Mouse (Mus musculus): ENCODE measurements at regions not wholly inside any gene's neighbourhood (a gene's known extent, or its start where the extent isn't known, plus 50 kb on each side); places are given as distances from the start of the nearest gene placed in this dataset.
A peak's percentile ranks its signal among the peaks of the same experiment; 100 is the strongest.

DNA sequence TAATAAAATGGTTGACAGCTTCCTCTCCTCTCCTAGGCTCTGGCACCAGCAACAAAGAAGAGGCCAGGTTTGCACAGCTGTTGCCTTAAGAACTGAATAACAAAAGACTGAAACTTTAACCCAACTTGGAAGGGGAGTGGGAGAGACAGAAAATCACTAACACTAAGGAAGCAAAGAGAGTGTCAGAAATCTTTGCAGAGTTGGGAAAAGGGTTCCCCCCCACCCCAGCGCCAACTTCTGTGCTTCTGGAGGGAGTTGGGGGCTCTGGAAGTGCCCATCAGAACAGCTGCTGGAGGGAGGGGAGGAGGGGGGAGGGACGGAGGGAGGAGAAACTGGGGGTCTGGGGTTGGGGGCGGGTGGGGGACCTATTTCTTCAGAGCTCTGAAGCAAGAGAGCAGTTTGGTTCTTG lies 86.8 kb upstream of the Plekha5 start:
- Histone ChIP-seq H3K9ac (ENCODE audit: low read length) (no peak overlapping the region), H3K9me3 (ENCODE audit: control insufficient read depth, low read length) (no peaks in the 10 kb centered on the region), H3K4me3 (ENCODE audit: control insufficient read depth in 1 of 2, insufficient read depth in 1 of 2, low read depth in 1 of 2, low read length in 2 of 2) (no peak overlapping the region), H3K27ac (replicated peaks in 1 of 2; ENCODE audit: control insufficient read depth in 1 of 2, insufficient read depth in 1 of 2, low read depth in 2 of 2, low read length in 2 of 2) (no peak overlapping the region), H3K36me3 (ENCODE audit: control insufficient read depth, insufficient read depth, low read length) (no peaks in the 10 kb centered on the region), H3K4me2 (ENCODE audit: low read length) (no peak overlapping the region; the same call in 1 of the 2 replicates), H3K4me1 (ENCODE audit: control insufficient read depth in 2 of 2, insufficient read depth in 2 of 2, low read length in 2 of 2) (0 out of 4 replicates have a peak, but pooled peaks cover 0 to 2% of the 10 kb centered on the region in 2 experiments), H3K27me3 (ENCODE audit: control insufficient read depth, insufficient read depth, low read length) (no peaks in the 10 kb centered on the region)
- WGBS = 37% methylated on average over 3 of the region's 3 CpGs
- ATAC-seq (ENCODE audit: insufficient number of reproducible peaks, insufficient read depth, low FRiP score, low read depth) = no peak

DNA sequence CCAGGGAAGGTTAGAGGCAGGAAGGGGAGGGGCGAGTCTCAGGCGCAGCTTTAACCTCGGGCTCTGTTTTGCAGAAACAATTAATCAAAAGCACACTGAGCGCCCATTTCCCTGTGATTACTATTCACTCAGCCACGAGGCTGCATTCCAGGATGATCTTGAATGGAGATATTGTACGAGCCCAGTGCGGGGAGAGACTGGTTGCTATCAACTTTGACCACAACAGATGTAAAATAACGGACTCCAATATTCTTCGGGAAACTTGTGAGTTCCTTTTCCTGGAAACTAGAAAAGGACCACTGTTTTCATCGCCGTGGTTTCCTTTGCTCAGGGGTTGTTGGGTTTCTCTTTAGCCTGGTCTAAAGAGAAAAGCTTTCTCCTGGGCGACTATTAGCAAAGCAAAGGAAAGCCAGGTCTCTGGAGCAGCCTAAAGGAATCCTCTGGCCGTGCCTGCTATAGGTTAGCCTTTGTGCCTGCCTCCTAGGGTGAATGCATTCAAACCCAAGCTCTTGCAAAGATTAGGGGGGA lies 87.4 kb upstream of the Plekha5 start:
- ATAC-seq (ENCODE audit: insufficient number of reproducible peaks, insufficient read depth, low FRiP score, low read depth) = no peak
- peak overlapping the region; percentile 51 for H3K4me2 ChIP-seq (ENCODE audit: low read length)
- peak overlapping the region; percentile 10 to 11; a peak in 2 of 4 replicates for H3K4me3 ChIP-seq (ENCODE audit: control insufficient read depth in 1 of 2, insufficient read depth in 1 of 2, low read depth in 1 of 2, low read length in 2 of 2)

DNA sequence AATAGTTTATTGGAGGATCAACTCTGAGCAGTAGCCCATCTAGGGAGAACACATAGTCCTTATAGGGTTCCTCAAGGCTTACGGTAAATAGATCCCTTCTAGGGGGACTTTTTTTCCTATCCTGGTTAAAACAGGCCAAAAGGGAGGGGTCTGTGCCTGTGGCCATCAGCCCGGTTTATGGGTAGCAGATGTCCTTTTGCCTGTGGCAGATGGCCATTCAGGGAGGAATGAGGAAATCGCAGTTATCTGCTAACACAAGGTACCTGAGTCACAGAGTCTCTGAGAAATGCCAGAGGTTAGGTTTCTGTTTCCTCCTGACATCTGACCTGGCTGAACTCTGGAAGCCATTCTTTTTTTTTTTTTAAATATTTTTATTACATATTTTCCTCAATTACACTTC lies 90.5 kb upstream of the Plekha5 start:
- no peak overlapping the region for H3K27ac ChIP-seq (replicated peaks in 1 of 2; ENCODE audit: control insufficient read depth in 1 of 2, insufficient read depth in 1 of 2, low read depth in 2 of 2, low read length in 2 of 2)
- no peaks in the 10 kb centered on the region for H3K27me3 ChIP-seq (ENCODE audit: control insufficient read depth, insufficient read depth, low read length)
- H3K9ac ChIP-seq (ENCODE audit: low read length) = no peak overlapping the region
- no peak overlapping the region for H3K4me3 ChIP-seq (ENCODE audit: control insufficient read depth in 1 of 2, insufficient read depth in 1 of 2, low read depth in 1 of 2, low read length in 2 of 2)
- WGBS = 64% methylated on average over 3 of the region's 3 CpGs
- no peaks in the 10 kb centered on the region for H3K36me3 ChIP-seq (ENCODE audit: control insufficient read depth, insufficient read depth, low read length)
- H3K4me1 ChIP-seq (ENCODE audit: control insufficient read depth in 2 of 2, insufficient read depth in 2 of 2, low read length in 2 of 2) = 0 out of 4 replicates have a peak, but pooled peaks cover 0 to 2% of the 10 kb centered on the region in 2 experiments
- H3K9me3 ChIP-seq (ENCODE audit: control insufficient read depth, low read length) = no peaks in the 10 kb centered on the region
- H3K4me2 ChIP-seq (ENCODE audit: low read length) = no peak overlapping the region
- ATAC-seq (ENCODE audit: insufficient number of reproducible peaks, insufficient read depth, low FRiP score, low read depth) = no peak

More for the DNA sequence above, 87.4 kb upstream of the Plekha5 start:
- no peak overlapping the region for H3K27ac ChIP-seq (replicated peaks in 1 of 2; ENCODE audit: control insufficient read depth in 1 of 2, insufficient read depth in 1 of 2, low read depth in 2 of 2, low read length in 2 of 2)
- 0 out of 4 replicates have a peak, but pooled peaks cover 0 to 2% of the 10 kb centered on the region in 2 experiments for H3K4me1 ChIP-seq (ENCODE audit: control insufficient read depth in 2 of 2, insufficient read depth in 2 of 2, low read length in 2 of 2)
- WGBS = 8% methylated on average over 13 of the region's 13 CpGs
- no peak overlapping the region for H3K9ac ChIP-seq (ENCODE audit: low read length)
- no peaks in the 10 kb centered on the region for H3K36me3 ChIP-seq (ENCODE audit: control insufficient read depth, insufficient read depth, low read length)
- H3K9me3 ChIP-seq (ENCODE audit: control insufficient read depth, low read length) = no peaks in the 10 kb centered on the region
- no peaks in the 10 kb centered on the region for H3K27me3 ChIP-seq (ENCODE audit: control insufficient read depth, insufficient read depth, low read length)

DNA sequence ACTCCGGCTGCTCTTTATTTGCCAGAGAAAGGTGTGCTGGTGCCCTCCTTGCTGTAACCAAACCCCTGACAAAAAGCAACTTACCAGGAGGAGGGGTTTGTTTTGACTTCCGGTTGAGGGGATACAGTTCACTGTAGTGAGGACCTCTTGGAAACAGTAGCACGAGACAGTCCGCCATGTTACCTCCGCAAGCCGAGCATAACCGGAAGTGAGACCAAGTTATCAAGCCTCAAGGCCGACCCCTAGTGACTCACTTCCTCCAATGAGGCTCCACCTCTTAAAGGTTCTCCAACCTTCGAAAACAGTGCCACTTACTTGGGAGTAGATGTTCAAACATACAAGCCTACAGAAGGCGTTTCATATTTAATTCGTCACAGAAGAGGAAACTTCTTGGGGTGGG lies 115.2 kb upstream of the Plekha5 start:
- H3K4me3 ChIP-seq (ENCODE audit: control insufficient read depth in 1 of 2, insufficient read depth in 1 of 2, low read depth in 1 of 2, low read length in 2 of 2) = no peak overlapping the region
- peaks cover 5 to 6% of the 10 kb centered on the region in 2 experiments for H3K4me1 ChIP-seq (ENCODE audit: control insufficient read depth in 2 of 2, insufficient read depth in 2 of 2, low read length in 2 of 2)

DNA sequence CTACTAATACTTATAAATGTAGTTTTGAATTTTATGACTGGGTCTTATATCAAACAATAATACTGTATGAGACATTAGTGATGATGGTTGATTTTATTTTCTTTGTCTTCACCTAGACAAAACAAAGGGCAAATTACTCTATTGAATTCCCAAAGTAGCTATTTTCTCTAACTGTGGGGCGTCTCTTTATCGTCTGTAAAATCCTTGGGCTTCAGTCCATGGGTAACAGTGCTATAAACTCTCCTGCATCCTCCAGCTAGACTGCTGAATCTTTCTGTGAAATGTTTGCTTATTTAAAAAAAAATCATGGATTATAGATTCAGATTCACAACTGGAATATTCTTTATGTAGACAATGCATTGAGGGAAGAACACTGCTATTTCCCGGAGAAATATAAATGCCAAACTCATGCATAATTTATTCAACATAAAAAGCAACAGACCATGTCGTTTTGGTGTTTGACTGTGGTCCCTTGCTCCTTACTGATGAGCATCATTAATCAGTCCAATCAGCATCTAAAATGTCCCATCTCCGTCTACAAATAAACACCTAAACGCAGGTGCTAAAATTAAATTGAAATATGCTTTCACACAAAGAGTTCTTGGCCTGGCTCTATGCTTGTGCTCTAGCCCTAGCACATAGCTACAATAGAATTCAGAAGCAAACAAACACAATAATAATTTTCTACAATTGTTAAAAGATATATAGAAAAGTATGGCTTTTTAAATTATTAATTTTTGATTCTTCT lies 116.9 kb upstream of the Plekha5 start:
- Histone ChIP-seq H3K4me1 (ENCODE audit: control insufficient read depth in 2 of 2, insufficient read depth in 2 of 2, low read length in 2 of 2) (peaks cover 5 to 6% of the 10 kb centered on the region in 2 experiments), H3K9ac (ENCODE audit: low read length) (no peak overlapping the region), H3K4me3 (ENCODE audit: control insufficient read depth in 1 of 2, insufficient read depth in 1 of 2, low read depth in 1 of 2, low read length in 2 of 2) (no peak overlapping the region), H3K27ac (replicated peaks in 1 of 2; ENCODE audit: control insufficient read depth in 1 of 2, insufficient read depth in 1 of 2, low read depth in 2 of 2, low read length in 2 of 2) (no peak overlapping the region), H3K27me3 (ENCODE audit: control insufficient read depth, insufficient read depth, low read length) (no peaks in the 10 kb centered on the region), H3K36me3 (ENCODE audit: control insufficient read depth, insufficient read depth, low read length) (no peaks in the 10 kb centered on the region), H3K9me3 (ENCODE audit: control insufficient read depth, low read length) (no peaks in the 10 kb centered on the region), H3K4me2 (ENCODE audit: low read length) (no peak overlapping the region)
- 86% methylated on average over 6 of the region's 6 CpGs for WGBS
- no peak for ATAC-seq (ENCODE audit: insufficient number of reproducible peaks, insufficient read depth, low FRiP score, low read depth)

More for the DNA sequence above, 115.2 kb upstream of the Plekha5 start:
- no peaks in the 10 kb centered on the region for H3K9me3 ChIP-seq (ENCODE audit: control insufficient read depth, low read length)
- no peak overlapping the region for H3K27ac ChIP-seq (replicated peaks in 1 of 2; ENCODE audit: control insufficient read depth in 1 of 2, insufficient read depth in 1 of 2, low read depth in 2 of 2, low read length in 2 of 2)
- no peaks in the 10 kb centered on the region for H3K36me3 ChIP-seq (ENCODE audit: control insufficient read depth, insufficient read depth, low read length)
- H3K27me3 ChIP-seq (ENCODE audit: control insufficient read depth, insufficient read depth, low read length) = no peaks in the 10 kb centered on the region
- H3K9ac ChIP-seq (ENCODE audit: low read length) = no peak overlapping the region
- no peak overlapping the region for H3K4me2 ChIP-seq (ENCODE audit: low read length)
- no peak for ATAC-seq (ENCODE audit: insufficient number of reproducible peaks, insufficient read depth, low FRiP score, low read depth)
- WGBS = 91% methylated on average over 11 of the region's 11 CpGs

DNA sequence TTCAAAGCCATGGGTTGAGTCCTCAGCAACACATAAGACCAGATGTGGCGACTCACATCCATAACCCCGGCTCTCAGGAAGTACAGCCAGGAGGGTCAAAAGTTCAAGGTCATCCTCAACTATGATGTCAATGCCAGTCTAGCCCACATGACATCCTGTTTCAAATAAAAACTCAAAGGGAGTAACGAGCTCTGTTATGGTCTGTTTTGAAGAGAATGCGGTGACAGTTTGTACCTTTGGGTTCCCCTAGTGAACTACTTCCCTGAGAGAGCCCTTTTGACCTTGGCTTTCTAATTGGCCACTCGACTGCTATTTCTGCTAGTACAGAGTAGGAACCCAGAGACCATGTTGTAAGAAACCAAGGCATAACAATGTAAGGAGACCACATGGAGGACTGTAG lies 119.7 kb upstream of the Plekha5 start:
- H3K4me3 ChIP-seq (ENCODE audit: control insufficient read depth in 1 of 2, insufficient read depth in 1 of 2, low read depth in 1 of 2, low read length in 2 of 2) = no peak overlapping the region
- H3K4me2 ChIP-seq (ENCODE audit: low read length) = no peak overlapping the region
- ATAC-seq (ENCODE audit: insufficient number of reproducible peaks, insufficient read depth, low FRiP score, low read depth) = no peak
- H3K9me3 ChIP-seq (ENCODE audit: control insufficient read depth, low read length) = no peaks in the 10 kb centered on the region
- H3K27ac ChIP-seq (replicated peaks in 1 of 2; ENCODE audit: control insufficient read depth in 1 of 2, insufficient read depth in 1 of 2, low read depth in 2 of 2, low read length in 2 of 2) = no peak overlapping the region
- H3K4me1 ChIP-seq (ENCODE audit: control insufficient read depth in 2 of 2, insufficient read depth in 2 of 2, low read length in 2 of 2) = peaks cover 11 to 24% of the 10 kb centered on the region in 2 experiments
- H3K27me3 ChIP-seq (ENCODE audit: control insufficient read depth, insufficient read depth, low read length) = no peaks in the 10 kb centered on the region
- no peak overlapping the region for H3K9ac ChIP-seq (ENCODE audit: low read length)
- H3K36me3 ChIP-seq (ENCODE audit: control insufficient read depth, insufficient read depth, low read length) = no peaks in the 10 kb centered on the region
- WGBS = 65% methylated on average over 5 of the region's 5 CpGs

DNA sequence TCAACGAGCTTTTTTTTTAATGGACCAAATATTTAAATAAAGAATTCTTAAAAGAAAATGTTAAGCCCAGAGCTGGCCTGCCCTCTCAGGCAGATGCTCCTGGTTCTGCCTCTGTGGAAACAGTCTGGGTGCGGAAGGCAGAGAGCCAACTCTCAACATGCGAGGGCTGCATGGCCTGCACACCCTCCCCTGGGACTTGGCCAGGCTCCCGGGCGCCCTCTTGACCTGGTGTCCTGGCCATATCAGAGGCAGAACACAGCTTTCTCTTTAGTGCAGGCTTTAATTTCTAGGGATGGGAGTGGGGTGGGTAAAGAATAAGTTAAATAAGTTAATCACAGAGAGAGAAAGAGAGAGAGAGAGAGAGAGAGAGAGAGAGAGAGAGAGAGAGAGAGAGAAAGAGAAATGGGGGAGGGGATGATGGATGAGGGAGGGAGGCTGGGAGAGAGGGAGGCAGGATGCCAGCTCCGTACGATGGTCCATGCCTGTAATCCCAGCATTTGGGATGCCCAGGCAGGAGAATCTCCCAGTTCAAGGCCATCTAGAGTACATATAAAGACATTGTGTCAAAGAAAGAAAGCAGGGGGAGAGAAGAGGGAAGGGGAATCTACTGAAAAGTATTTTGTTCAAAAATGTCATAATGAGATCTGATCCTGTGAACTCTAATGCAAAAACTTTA lies 123.2 kb upstream of the Plekha5 start:
- no peaks in the 10 kb centered on the region for H3K27me3 ChIP-seq (ENCODE audit: control insufficient read depth, insufficient read depth, low read length)
- no peak overlapping the region for H3K9ac ChIP-seq (ENCODE audit: low read length)
- no peak overlapping the region for H3K4me2 ChIP-seq (ENCODE audit: low read length)
- 21% methylated on average over 7 of the region's 7 CpGs for WGBS
- H3K4me3 ChIP-seq (ENCODE audit: control insufficient read depth in 1 of 2, insufficient read depth in 1 of 2, low read depth in 1 of 2, low read length in 2 of 2) = no peak overlapping the region
- peak overlapping the region; percentile 3 to 62; a peak in 3 of 4 replicates for H3K27ac ChIP-seq (replicated peaks in 1 of 2; ENCODE audit: control insufficient read depth in 1 of 2, insufficient read depth in 1 of 2, low read depth in 2 of 2, low read length in 2 of 2)
- peak; percentile 81; the same call in 1 of the 2 replicates for ATAC-seq (ENCODE audit: insufficient number of reproducible peaks, insufficient read depth, low FRiP score, low read depth)
- H3K9me3 ChIP-seq (ENCODE audit: control insufficient read depth, low read length) = no peaks in the 10 kb centered on the region
- H3K36me3 ChIP-seq (ENCODE audit: control insufficient read depth, insufficient read depth, low read length) = no peaks in the 10 kb centered on the region
- H3K4me1 ChIP-seq (ENCODE audit: control insufficient read depth in 2 of 2, insufficient read depth in 2 of 2, low read length in 2 of 2) = peaks cover 6 to 18% of the 10 kb centered on the region in 2 experiments

All from heart, embryonic 14.5 days (tissue).